Mouse (Mus musculus) heart, embryonic 16.5 days (tissue): ENCODE results near the gene Cnpy3. TPM values are rescaled to one million over a fixed set of nuclear protein-coding genes. Genes with fewer than 3 reads are reported as not detected.
"Not testable (repeated sequence)": the region's sequence is repeated elsewhere in the genome, so short reads cannot be mapped to it uniquely, and the experiment has no call there.

Source experiments
- ATAC-seq: fragments of 200-750 bp; cut with Nextera tagmentation; replicated peaks from 2 replicates; pipeline ENCODE4 v1.8.0; 2017; ENCODE audit warnings: moderate number of reproducible peaks; ENCODE audit not compliant: insufficient read depth, low FRiP score; ENCODE audit errors: extremely low read depth
- H3K27ac ChIP-seq: fragments of 300-500 bp; sonication (generic); 2 replicates; pipeline ENCODE4 v1.5.1; 2014; ENCODE audit warnings: mild to moderate bottlenecking, low read length, control low read depth, moderate library complexity
- H3K27me3 ChIP-seq: fragments of 300-500 bp; sonication (generic); 2 replicates; pipeline ENCODE4 v1.6.1; 2014; ENCODE audit warnings: low read length, mixed read lengths; ENCODE audit not compliant: control insufficient read depth, insufficient read depth
- H3K36me3 ChIP-seq: fragments of 300-500 bp; sonication (generic); 2 replicates; pipeline ENCODE4 v1.6.1; 2014; ENCODE audit not compliant: control insufficient read depth, insufficient read depth
- H3K4me1 ChIP-seq: fragments of 300-500 bp; sonication (generic); 2 replicates; pipeline ENCODE4 v1.6.1; 2014; ENCODE audit warnings: low read length, mixed read lengths; ENCODE audit not compliant: control insufficient read depth, insufficient read depth
- H3K4me2 ChIP-seq: fragments of 300-500 bp; sonication (generic); 2 replicates; pipeline ENCODE4 v1.6.1; 2014; ENCODE audit warnings: low read depth, mild to moderate bottlenecking, control low read depth, low read length
- H3K4me3 ChIP-seq: fragments of 300-500 bp; sonication (generic); 2 replicates; pipeline ENCODE4 v1.5.1; 2014; ENCODE audit warnings: mild to moderate bottlenecking, control low read depth, low read length
- H3K9ac ChIP-seq: fragments of 300-500 bp; sonication (generic); 2 replicates; pipeline ENCODE4 v1.6.1; 2014; ENCODE audit warnings: low read length, control low read depth
- H3K9me3 ChIP-seq: fragments of 300-500 bp; sonication (generic); replicated peaks from 2 replicates; pipeline ENCODE4 v1.6.1; 2016; ENCODE audit warnings: low read length; ENCODE audit not compliant: control insufficient read depth
- WGBS: fragments of 180-500 bp; shearing (Covaris S2); extraction: QIAGEN DNeasy Blood & Tissue Kit; methylation state at CpG from one replicate; pipeline ENCODE4 v1.1.7; 2014; 5-methylcytosine and 5-hydroxymethylcytosine counted together
- polyA plus RNA-seq: library from polyadenylated mRNA; unstranded; fragments of >200 nt; fragmentation: Nextera tagmentation; extraction: Ambion mirVana; gene quantifications from 2 replicates; pipeline ENCODE4 v1.2.1, GENCODE M21; 2015

Gene Cnpy3
- polyA plus RNA-seq, 1 experiment from 2014 or later, result 50.6 TPM

DNA sequence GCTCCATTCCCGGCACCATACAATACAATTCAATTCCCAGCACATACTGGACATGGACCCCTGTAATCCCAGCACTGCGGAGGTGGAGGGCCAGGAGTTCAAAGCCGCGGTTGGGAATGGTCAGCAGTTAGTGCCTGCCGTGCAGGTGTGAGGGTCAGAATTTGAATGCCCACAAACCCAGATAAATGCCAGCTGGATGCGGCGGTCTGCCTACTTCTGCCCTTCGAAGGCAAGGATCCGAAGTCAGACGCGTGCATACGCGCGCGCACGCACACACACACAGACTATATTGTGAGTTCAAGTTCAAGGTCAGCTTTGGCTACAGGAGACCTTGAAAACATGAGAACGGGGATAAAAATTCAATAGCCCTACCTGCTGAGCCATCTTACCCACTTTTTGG, 19.6 kb upstream of the Cnpy3 start:
- Histone ChIP-seq H3K36me3 (peaks cover 19% of the 10 kb centered on the region), H3K9ac (peak overlapping the region; percentile 88), H3K4me2 (peak overlapping the region; percentile 65), H3K27ac (peak overlapping the region; percentile 75), H3K4me1 (peaks cover 13% of the 10 kb centered on the region), H3K4me3 (peak overlapping the region; percentile 71), H3K27me3 (no peaks in the 10 kb centered on the region), H3K9me3 (no peaks in the 10 kb centered on the region)
- WGBS, result 61% methylated on average over 17 of the region's 17 CpGs
- ATAC-seq, result no peak

GRCm38 (mm10) chr17:46771025-46771424, 19.0 kb upstream of the Cnpy3 start:
- H3K36me3 ChIP-seq, result peaks cover 13% of the 10 kb centered on the region
- no peak overlapping the region for H3K9ac ChIP-seq
- H3K4me3 ChIP-seq, result no peak overlapping the region
- peaks cover 13% of the 10 kb centered on the region for H3K4me1 ChIP-seq
- H3K4me2 ChIP-seq, result no peak overlapping the region
- 87% methylated on average over 4 of the region's 4 CpGs for WGBS
- H3K9me3 ChIP-seq, result no peaks in the 10 kb centered on the region
- no peaks in the 10 kb centered on the region for H3K27me3 ChIP-seq
- no peak for ATAC-seq
- no peak overlapping the region for H3K27ac ChIP-seq

- 85% methylated on average over 11 of the region's 11 CpGs for WGBS
- no peak for ATAC-seq
Measured at GRCm38 (mm10) chr17:46770546-46770945, 18.5 kb upstream of the Cnpy3 start.

GRCm38 (mm10) chr17:46767868-46768267, 15.9 kb upstream of the Cnpy3 start:
- Histone ChIP-seq H3K27me3 (no peaks in the 10 kb centered on the region), H3K4me2 (no peak overlapping the region), H3K27ac (peak overlapping the region; percentile 58; the same call in 1 of the 2 replicates), H3K4me1 (peaks cover 5% of the 10 kb centered on the region), H3K36me3 (no peaks in the 10 kb centered on the region), H3K9ac (no peak overlapping the region), H3K4me3 (no peak overlapping the region), H3K9me3 (no peaks in the 10 kb centered on the region)
- WGBS, result 46% methylated on average over 8 of the region's 8 CpGs
- ATAC-seq, result no peak

More at GRCm38 (mm10) chr17:46770546-46770945, 18.5 kb upstream of the Cnpy3 start:
- Histone ChIP-seq H3K4me1 (peaks cover 13% of the 10 kb centered on the region), H3K36me3 (peaks cover 9% of the 10 kb centered on the region), H3K27ac (no peak overlapping the region), H3K4me3 (no peak overlapping the region), H3K9me3 (no peaks in the 10 kb centered on the region), H3K4me2 (no peak overlapping the region), H3K9ac (no peak overlapping the region), H3K27me3 (no peaks in the 10 kb centered on the region)

- H3K9me3 ChIP-seq, H3K36me3 ChIP-seq, H3K27me3 ChIP-seq, H3K4me2 ChIP-seq, ATAC-seq, H3K27ac ChIP-seq, H3K4me1 ChIP-seq, H3K4me3 ChIP-seq, H3K9ac ChIP-seq: not testable (repeated sequence)
- 54% methylated on average over 7 of the region's 9 CpGs for WGBS
Measured at GRCm38 (mm10) chr17:46764916-46765315, 12.9 kb upstream of the Cnpy3 start.

DNA sequence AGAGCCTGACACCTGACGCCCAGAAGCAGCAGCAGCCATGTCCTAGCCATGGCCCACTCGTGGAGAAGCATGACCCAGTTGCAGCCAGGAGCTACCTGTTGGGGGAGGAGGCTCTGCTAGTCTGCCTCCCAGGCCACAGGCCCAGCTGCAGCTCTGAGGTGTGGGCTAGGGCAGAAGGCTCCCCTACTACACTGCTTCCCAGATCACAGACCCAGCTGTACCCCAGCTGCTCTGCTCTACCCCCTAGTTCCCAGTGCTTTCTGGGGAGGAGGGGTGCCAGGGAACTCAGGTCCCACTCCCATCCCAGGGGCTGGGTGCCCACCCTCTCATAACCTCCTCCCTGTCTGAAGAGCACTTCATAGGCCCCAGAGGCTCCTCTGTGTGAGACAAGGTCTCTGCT, 11.5 kb upstream of the Cnpy3 start, which contains the start of gene Ptcra:
Gene Ptcra, minus strand, starts transcription at position 169 of the 400 bp plus-strand sequence.
- peak; percentile 59 for ATAC-seq
- H3K4me3 ChIP-seq, result peak within 1 kb of the TSS; percentile 32; the same call in 1 of the 2 replicates
- no peak within 1 kb of the TSS for H3K27ac ChIP-seq
- WGBS, result 57% methylated on average over 2 of the region's 2 CpGs
- no peaks in the 10 kb centered on the region for H3K9me3 ChIP-seq
- no peak within 1 kb of the TSS for H3K9ac ChIP-seq
- H3K36me3 ChIP-seq, result no peaks in the 10 kb centered on the region
- H3K4me2 ChIP-seq, result 0 out of 2 replicates have a peak within 1 kb of the TSS, but pooled peaks have one; percentile 15
- no peaks in the 10 kb centered on the region for H3K27me3 ChIP-seq
- H3K4me1 ChIP-seq, result no peaks in the 10 kb centered on the region

GRCm38 (mm10) chr17:46758753-46759152, 6.7 kb upstream of the Cnpy3 start:
- no peak overlapping the region for H3K4me3 ChIP-seq
- no peak for ATAC-seq

DNA sequence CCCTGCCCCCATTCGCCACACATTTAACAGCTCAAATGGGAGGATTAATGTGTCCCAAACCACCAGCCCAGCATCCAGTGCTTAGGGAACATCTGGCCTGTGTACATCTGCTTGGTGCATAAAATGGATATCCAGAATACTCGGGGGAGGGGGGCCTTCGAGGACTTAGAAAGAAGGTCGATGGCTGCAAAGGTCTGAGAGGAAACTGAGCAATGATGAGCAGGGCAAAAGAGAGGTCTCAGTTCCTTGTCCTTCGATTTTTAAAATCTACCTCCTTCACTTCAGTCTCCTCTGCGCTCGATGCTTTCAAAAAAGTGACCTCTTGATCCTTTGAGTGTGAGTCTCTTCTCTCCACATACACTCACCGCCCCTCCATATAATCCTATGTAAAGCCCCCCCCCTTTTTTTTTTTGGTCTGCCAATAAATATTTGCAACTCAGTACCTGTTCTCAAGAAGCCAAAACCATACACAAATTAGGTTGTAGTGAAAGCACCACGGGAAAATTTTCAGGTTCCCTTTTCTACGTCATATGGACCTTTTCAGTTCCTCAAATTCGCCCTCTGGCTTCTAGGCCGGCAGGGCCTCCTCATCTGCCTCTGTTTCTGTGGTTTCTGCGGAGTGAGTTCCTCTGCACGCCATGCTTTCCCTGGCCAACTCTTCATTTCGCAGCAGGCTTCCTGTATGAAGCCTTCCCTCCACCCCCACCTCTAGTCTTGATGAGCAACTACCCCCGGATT, 789 bp downstream of the Cnpy3 start:
- WGBS, result 26% methylated on average over 16 of the region's 16 CpGs

More at GRCm38 (mm10) chr17:46758753-46759152, 6.7 kb upstream of the Cnpy3 start:
- no peak overlapping the region for H3K4me2 ChIP-seq
- H3K4me1 ChIP-seq, result no peaks in the 10 kb centered on the region
- no peaks in the 10 kb centered on the region for H3K27me3 ChIP-seq
- no peak overlapping the region for H3K9ac ChIP-seq
- WGBS, result 77% methylated on average over 12 of the region's 12 CpGs
- no peaks in the 10 kb centered on the region for H3K36me3 ChIP-seq
- H3K27ac ChIP-seq, result no peak overlapping the region
- no peaks in the 10 kb centered on the region for H3K9me3 ChIP-seq

GRCm38 (mm10) chr17:46750580-46750979, 1.4 kb downstream of the Cnpy3 start:
- Histone ChIP-seq H3K4me1 (peaks cover 9% of the 10 kb centered on the region), H3K27me3 (no peaks in the 10 kb centered on the region), H3K36me3 (no peaks in the 10 kb centered on the region), H3K9ac (peak overlapping the region; percentile 84; the same call in 1 of the 2 replicates), H3K27ac (no peak overlapping the region), H3K4me3 (peak overlapping the region; percentile 88), H3K9me3 (no peaks in the 10 kb centered on the region), H3K4me2 (peak overlapping the region; percentile 69)
- no peak for ATAC-seq
- 89% methylated on average over 4 of the region's 4 CpGs for WGBS

More for the DNA sequence above, 789 bp downstream of the Cnpy3 start:
- Histone ChIP-seq H3K9ac (peak overlapping the region; percentile 84), H3K27me3 (no peaks in the 10 kb centered on the region), H3K9me3 (no peaks in the 10 kb centered on the region), H3K4me1 (peaks cover 9% of the 10 kb centered on the region), H3K27ac (peak overlapping the region; percentile 90), H3K4me3 (peak overlapping the region; percentile 88), H3K4me2 (peak overlapping the region; percentile 69), H3K36me3 (no peaks in the 10 kb centered on the region)
- ATAC-seq, result peak; percentile 33; the same call in 1 of the 2 replicates
